In the genomic region with DNA sequence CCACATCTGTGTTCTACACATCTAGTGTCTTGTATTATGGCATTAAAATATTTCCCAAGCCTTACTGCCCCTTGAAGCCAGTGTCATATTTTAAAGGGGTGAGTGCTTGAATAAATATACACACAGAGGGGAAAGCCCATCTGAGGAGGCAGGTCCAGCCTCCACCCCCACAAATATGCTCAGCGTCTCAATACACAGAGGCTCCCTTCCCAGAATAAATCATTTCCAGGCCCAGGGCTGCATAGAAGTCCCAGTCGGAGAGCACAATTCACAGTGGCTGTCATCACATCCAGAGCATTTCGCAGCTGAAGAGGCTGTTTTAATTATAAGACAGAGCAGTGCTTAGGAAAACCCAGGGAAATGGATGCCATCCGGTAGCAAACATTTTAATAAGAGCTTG, we compare ENCODE assay signal across 15 mouse cellular contexts.
A peak's percentile ranks its signal among the peaks of the same experiment; 100 is the strongest.
DNase-seq lines count a peak whose midpoint lies in the region; ATAC-seq and TF ChIP-seq lines count a peak whose summit lies in the region.
"Had no signal": no experiment of that assay in that cellular context is flagged by ENCODE, and none has a peak within 500 bp of the region (broad histone marks: within the 10 kb centered on the region; RNA-seq: fewer than 3 reads in every experiment).

No protein-coding gene starts in this region.

- H3K27ac ChIP-seq in hindbrain, embryonic 10.5 days, result no peak overlapping the region
- H3K27ac ChIP-seq in hindbrain, embryonic 13.5 days, result no peak overlapping the region
- 0 out of 2 replicates have a peak overlapping the region, but pooled peaks have one; percentile 8 for H3K27ac ChIP-seq in embryonic facial prominence, embryonic 10.5 days (replicated peaks)
- peak overlapping the region; percentile 63 for H3K27ac ChIP-seq in heart, embryonic 15.5 days
- H3K27ac ChIP-seq in midbrain, embryonic 16.5 days (ENCODE audit: low read length), result no peak overlapping the region
- H3K27ac ChIP-seq: liver, embryonic 14.5 days had no signal

- TF ChIP-seq CTCF in brain, embryonic 14.5 days (IDR thresholded peaks at IDR 0.05; ENCODE audit: borderline replicate concordance, extremely low read depth, insufficient read depth, insufficient read length), result no peak

- 0 out of 2 replicates have a peak, but pooled peaks cover 2% of the 10 kb centered on the region for H3K4me1 ChIP-seq in hindbrain, embryonic 10.5 days (replicated peaks)
- H3K4me1 ChIP-seq in hindbrain, embryonic 13.5 days (replicated peaks), result peaks cover 20% of the 10 kb centered on the region
- peaks cover 16% of the 10 kb centered on the region for H3K4me1 ChIP-seq in embryonic facial prominence, embryonic 10.5 days
- H3K4me1 ChIP-seq in heart, embryonic 15.5 days (replicated peaks), result peaks cover 31% of the 10 kb centered on the region
- peaks cover 3% of the 10 kb centered on the region for H3K4me1 ChIP-seq in midbrain, embryonic 16.5 days (ENCODE audit: control insufficient read depth, insufficient read depth, low read length)

- H3K9ac ChIP-seq in hindbrain, embryonic 13.5 days, result no peak overlapping the region
- H3K9ac ChIP-seq in heart, embryonic 15.5 days, result no peak overlapping the region
- H3K9ac ChIP-seq in midbrain, embryonic 16.5 days (ENCODE audit: low read depth, low read length), result no peak overlapping the region
- H3K9ac ChIP-seq: liver, embryonic 14.5 days had no signal

- no peak overlapping the region for H3K4me3 ChIP-seq in hindbrain, embryonic 10.5 days
- no peak overlapping the region for H3K4me3 ChIP-seq in hindbrain, embryonic 13.5 days
- no peak overlapping the region for H3K4me3 ChIP-seq in embryonic facial prominence, embryonic 10.5 days
- H3K4me3 ChIP-seq in heart, embryonic 15.5 days, result no peak overlapping the region
- no peak overlapping the region for H3K4me3 ChIP-seq in midbrain, embryonic 16.5 days (ENCODE audit: low read depth, low read length)

- H3K4me2 ChIP-seq in hindbrain, embryonic 13.5 days, result no peak overlapping the region
- no peak overlapping the region for H3K4me2 ChIP-seq in heart, embryonic 15.5 days
- no peak overlapping the region for H3K4me2 ChIP-seq in midbrain, embryonic 16.5 days (ENCODE audit: low read length)

- no peaks in the 10 kb centered on the region for H3K9me3 ChIP-seq in hindbrain, embryonic 10.5 days
- no peaks in the 10 kb centered on the region for H3K9me3 ChIP-seq in hindbrain, embryonic 13.5 days
- no peaks in the 10 kb centered on the region for H3K9me3 ChIP-seq in embryonic facial prominence, embryonic 10.5 days
- no peaks in the 10 kb centered on the region for H3K9me3 ChIP-seq in heart, embryonic 15.5 days (replicated peaks)
- H3K9me3 ChIP-seq in midbrain, embryonic 16.5 days (replicated peaks; ENCODE audit: control insufficient read depth, low read length, poor library complexity, severe bottlenecking), result no peaks in the 10 kb centered on the region

- H3K27me3 ChIP-seq in hindbrain, embryonic 10.5 days (ENCODE audit: insufficient read depth, poor library complexity, severe bottlenecking), result peaks cover 3% of the 10 kb centered on the region; the same call in 1 of the 2 replicates
- H3K27me3 ChIP-seq in hindbrain, embryonic 13.5 days, result no peaks in the 10 kb centered on the region
- peaks cover 5% of the 10 kb centered on the region for H3K27me3 ChIP-seq in embryonic facial prominence, embryonic 10.5 days (replicated peaks; ENCODE audit: low read depth, poor library complexity, severe bottlenecking)
- H3K27me3 ChIP-seq in heart, embryonic 15.5 days, result no peaks in the 10 kb centered on the region
- no peaks in the 10 kb centered on the region for H3K27me3 ChIP-seq in midbrain, embryonic 16.5 days (ENCODE audit: control insufficient read depth, insufficient read depth, low read depth, low read length)
- H3K27me3 ChIP-seq: CH12.LX had no signal

- no peak for ATAC-seq in hindbrain, embryonic 13.5 days (ENCODE audit: low FRiP score)
- peak; percentile 47; the same call in 1 of the 2 replicates for ATAC-seq in heart, embryonic 15.5 days (replicated peaks; ENCODE audit: insufficient number of reproducible peaks, insufficient read depth, low FRiP score, low read depth)
- ATAC-seq in midbrain, embryonic 16.5 days, result no peak
- ATAC-seq: inflammation-experienced regulatory T-cells, adult 6 months had no signal

- TF ChIP-seq POLR2A in brain, embryonic 14.5 days (IDR thresholded peaks at IDR 0.05; ENCODE audit: borderline replicate concordance, extremely low read depth, insufficient read depth, insufficient read length, poor library complexity, severe bottlenecking), result no peak

- no peaks in the 10 kb centered on the region for H3K36me3 ChIP-seq in hindbrain, embryonic 10.5 days
- H3K36me3 ChIP-seq in hindbrain, embryonic 13.5 days, result no peaks in the 10 kb centered on the region
- H3K36me3 ChIP-seq in embryonic facial prominence, embryonic 10.5 days (replicated peaks), result no peaks in the 10 kb centered on the region
- H3K36me3 ChIP-seq in heart, embryonic 15.5 days, result no peaks in the 10 kb centered on the region
- no peaks in the 10 kb centered on the region for H3K36me3 ChIP-seq in midbrain, embryonic 16.5 days (ENCODE audit: control insufficient read depth, insufficient read depth, low read length)

- DNase-seq in hindbrain, embryonic 10.5 days (ENCODE audit: low spot score), result peak; percentile 35
- peak; percentile 59 for DNase-seq in brain, embryonic 14.5 days (ENCODE audit: low read depth)
- peak; percentile 53 for DNase-seq in embryonic facial prominence, embryonic 10.5 days (ENCODE audit: low spot score)
- no peak for DNase-seq in left cerebral cortex, adult 11 months (ENCODE audit: low spot score)
- no peak for DNase-seq in kidney, postnatal 10 days
- DNase-seq: adrenal gland, adult 2 months; gastrocnemius, postnatal 14 days; lung, postnatal 4 days; right cerebral cortex, adult 18-20 months had no signal

- 58% methylated on average over 4 of the region's 4 CpGs for WGBS in hindbrain, embryonic 10.5 days
- 49% methylated on average over 4 of the region's 4 CpGs for WGBS in hindbrain, embryonic 13.5 days
- 31% methylated on average over 4 of the region's 4 CpGs for WGBS in embryonic facial prominence, embryonic 10.5 days
- WGBS in heart, embryonic 15.5 days, result 20% methylated on average over 4 of the region's 4 CpGs
- WGBS in midbrain, embryonic 16.5 days, result 56% methylated on average over 4 of the region's 4 CpGs

Comparison
In these comparisons a context has a peak if more than half of its experiments do, and no peak if none do; other contexts are left out.
1. DNase-seq: peak in hindbrain, embryonic 10.5 days (single experiment), brain, embryonic 14.5 days (single experiment) and embryonic facial prominence, embryonic 10.5 days (single experiment); none in left cerebral cortex, adult 11 months (single experiment) and kidney, postnatal 10 days (single experiment).
2. H3K27ac ChIP-seq: peak in embryonic facial prominence, embryonic 10.5 days (single experiment) and heart, embryonic 15.5 days (single experiment); none in hindbrain, embryonic 10.5 days (single experiment), hindbrain, embryonic 13.5 days (single experiment) and midbrain, embryonic 16.5 days (single experiment).